ENCODE assay signal across 11 mouse cellular contexts in genomic region chr4:94829924-94830386, GRCm38 (mm10).
DNase-seq lines count a peak whose midpoint lies in the region; ATAC-seq and TF ChIP-seq lines count a peak whose summit lies in the region.
"Had no signal": no experiment of that assay in that cellular context is flagged by ENCODE, and none has a peak within 500 bp of the region (broad histone marks: within the 10 kb centered on the region; RNA-seq: fewer than 3 reads in every experiment).

No protein-coding gene starts in this region.

- H3K27me3 ChIP-seq in kidney, adult 2 months (replicated peaks; ENCODE audit: control insufficient read depth, insufficient read depth, low read length), result no peaks in the 10 kb centered on the region
- H3K27me3 ChIP-seq in liver, embryonic 16.5 days (ENCODE audit: control insufficient read depth, insufficient read depth, low read depth, low read length), result no peaks in the 10 kb centered on the region
- H3K27me3 ChIP-seq in intestine, embryonic 15.5 days (replicated peaks), result no peaks in the 10 kb centered on the region
- H3K27me3 ChIP-seq: neural tube, embryonic 12.5 days had no signal

- no peak overlapping the region for H3K9ac ChIP-seq in liver, embryonic 16.5 days (ENCODE audit: low read depth, low read length)
- H3K9ac ChIP-seq in intestine, embryonic 15.5 days, result no peak overlapping the region
- H3K9ac ChIP-seq: neural tube, embryonic 12.5 days had no signal

- H3K36me3 ChIP-seq in kidney, adult 2 months (ENCODE audit: control insufficient read depth, insufficient read depth, low read length), result no peaks in the 10 kb centered on the region
- H3K36me3 ChIP-seq in liver, embryonic 16.5 days (ENCODE audit: control insufficient read depth, insufficient read depth), result no peaks in the 10 kb centered on the region
- no peaks in the 10 kb centered on the region for H3K36me3 ChIP-seq in intestine, embryonic 15.5 days
- H3K36me3 ChIP-seq: G1E; neural tube, embryonic 12.5 days had no signal

- peak; percentile 58 for ATAC-seq in liver, embryonic 16.5 days (ENCODE audit: low read depth)
- no peak for ATAC-seq in erythroblast, adult 5-6 weeks (replicated peaks; ENCODE audit: low FRiP score, poor library complexity, severe bottlenecking)
- ATAC-seq in intestine, embryonic 15.5 days, result no peak

- peak; percentile 42 for DNase-seq in adrenal gland, adult 8-10 months
- peak; percentile 85 for DNase-seq in kidney, adult 2 months
- no peak for DNase-seq in urinary bladder, postnatal 36 days (ENCODE audit: low spot score in 2 of 2)
- no peak for DNase-seq in testis, postnatal 10 days (ENCODE audit: low spot score)

- H3K9me3 ChIP-seq in liver, embryonic 16.5 days (replicated peaks; ENCODE audit: control insufficient read depth, low read length), result no peaks in the 10 kb centered on the region
- H3K9me3 ChIP-seq in intestine, embryonic 15.5 days, result no peaks in the 10 kb centered on the region
- H3K9me3 ChIP-seq: G1E; neural tube, embryonic 12.5 days had no signal

- H3K27ac ChIP-seq in brown adipose tissue, adult 24 weeks (replicated peaks; ENCODE audit: low read depth, low read length), result peak overlapping the region; percentile 90; the same call in 1 of the 2 replicates
- H3K27ac ChIP-seq in kidney, adult 2 months (ENCODE audit: insufficient read depth, low read depth, low read length), result no peak overlapping the region
- H3K27ac ChIP-seq in liver, embryonic 16.5 days (ENCODE audit: low read length), result no peak overlapping the region
- H3K27ac ChIP-seq in intestine, embryonic 15.5 days, result no peak overlapping the region
- H3K27ac ChIP-seq: macrophage; neural tube, embryonic 12.5 days had no signal

- TF ChIP-seq POLR2A in kidney, adult 2 months (IDR thresholded peaks at IDR 0.05; ENCODE audit: low read depth, low read length), result no peak

- 54% methylated on average over 6 of the region's 6 CpGs for WGBS in kidney, adult 2 months
- WGBS in liver, embryonic 16.5 days (ENCODE audit: insufficient replicate concordance), result 42% methylated on average over 6 of the region's 6 CpGs
- 50% methylated on average over 6 of the region's 6 CpGs for WGBS in intestine, embryonic 15.5 days

- no peak overlapping the region for H3K4me2 ChIP-seq in liver, embryonic 16.5 days (ENCODE audit: low read depth, low read length)
- no peak overlapping the region for H3K4me2 ChIP-seq in intestine, embryonic 15.5 days (replicated peaks)
- H3K4me2 ChIP-seq: neural tube, embryonic 12.5 days had no signal

- TF ChIP-seq CTCF in kidney, adult 2 months (conservative IDR thresholded peaks at IDR 0.05; ENCODE audit: insufficient read depth, insufficient read length, low read depth, low read length), result no peak

- H3K4me3 ChIP-seq in brown adipose tissue, adult 24 weeks (ENCODE audit: insufficient read depth, low read depth, low read length), result no peak overlapping the region
- H3K4me3 ChIP-seq in kidney, adult 2 months (ENCODE audit: insufficient read depth, low read depth, low read length), result no peak overlapping the region
- no peak overlapping the region for H3K4me3 ChIP-seq in liver, embryonic 16.5 days (ENCODE audit: low read depth, low read length)
- H3K4me3 ChIP-seq in intestine, embryonic 15.5 days (replicated peaks), result no peak overlapping the region
- H3K4me3 ChIP-seq: neural tube, embryonic 12.5 days had no signal

- H3K4me1 ChIP-seq in brown adipose tissue, adult 24 weeks (ENCODE audit: control insufficient read depth, insufficient read depth, insufficient read length, low read length), result peaks cover 10% of the 10 kb centered on the region
- no peaks in the 10 kb centered on the region for H3K4me1 ChIP-seq in kidney, adult 2 months (ENCODE audit: control insufficient read depth, insufficient read depth, low read length)
- no peaks in the 10 kb centered on the region for H3K4me1 ChIP-seq in liver, embryonic 16.5 days (ENCODE audit: control insufficient read depth, low read depth, low read length)
- no peaks in the 10 kb centered on the region for H3K4me1 ChIP-seq in intestine, embryonic 15.5 days (replicated peaks)
- H3K4me1 ChIP-seq: neural tube, embryonic 12.5 days had no signal

Comparison
In these comparisons a context has a peak if more than half of its experiments do, and no peak if none do; other contexts are left out.
1. DNase-seq: peak in adrenal gland, adult 8-10 months (single experiment) and kidney, adult 2 months (single experiment); none in urinary bladder, postnatal 36 days (0 of 2) and testis, postnatal 10 days (single experiment).